Mouse (Mus musculus) olfactory bulb, adult 2 months (tissue): ENCODE results near the gene Lcn11.

Experiments used
- CTCF ChIP-seq: fragments of 200-500 bp; IDR thresholded peaks from 2 replicates; pipeline ENCODE4 v1.5.1; 2012; ENCODE audit warnings: low read depth, mild to moderate bottlenecking, low read length, moderate library complexity; ENCODE audit not compliant: insufficient read depth
- POLR2A ChIP-seq: fragments of 200-500 bp; IDR thresholded peaks from 2 replicates; pipeline ENCODE4 v1.6.1; 2012; ENCODE audit warnings: mild to moderate bottlenecking, low read depth, low read length, moderate library complexity; ENCODE audit not compliant: insufficient read depth

GRCm38 (mm10) chr2:25774640-25775039 lies 2.2 kb upstream of the Lcn11 start:
- no peak for TF ChIP-seq CTCF
- no peak for TF ChIP-seq POLR2A
